Mouse (Mus musculus) lung, postnatal 0 days (tissue): ENCODE measurements around the gene Zfp365.

Experiments
- CTCF ChIP-seq: IDR thresholded peaks from 2 replicates; pipeline ENCODE4 v1.5.1; 2016; ENCODE audit warnings: antibody characterized with exemption, mild to moderate bottlenecking
- EP300 ChIP-seq: IDR thresholded peaks from 2 replicates; pipeline ENCODE4 v1.6.1; 2016; ENCODE audit warnings: antibody characterized with exemption, mild to moderate bottlenecking, control low read depth

- no peak for TF ChIP-seq CTCF
- TF ChIP-seq EP300 = no peak
These were observed 13.3 kb downstream of the Zfp365 start for GRCm38 (mm10) chr10:67898949-67899675.
